Comparison of ENCODE assay signal across 18 mouse cellular contexts in genomic region chr13:112365303-112365702, GRCm38 (mm10).
DNase-seq lines count a peak whose midpoint lies in the region; ATAC-seq and TF ChIP-seq lines count a peak whose summit lies in the region.
"Had no signal": no experiment of that assay in that cellular context is flagged by ENCODE, and none has a peak within 500 bp of the region (broad histone marks: within the 10 kb centered on the region; RNA-seq: fewer than 3 reads in every experiment).

No protein-coding gene starts in this region.

- no peak for DNase-seq in embryonic facial prominence, embryonic 10.5 days (ENCODE audit: low spot score)
- DNase-seq in spleen, adult 2 months (ENCODE audit: low read depth in 1 of 2, low spot score in 2 of 2), result no peak
- no peak for DNase-seq in spleen, postnatal 4 days (ENCODE audit: low spot score in 2 of 2)
- peak; percentile 40 for DNase-seq in embryonic facial prominence, embryonic 14.5 days (ENCODE audit: low spot score)
- no peak for DNase-seq in adrenal gland, adult 8-10 months
- no peak for DNase-seq in embryo, embryonic 9.5 days (ENCODE audit: extremely low spot score)
- no peak for DNase-seq in MN1 (ENCODE audit: low spot score)
- DNase-seq: cerebellum, adult 11-12 months; cerebellum, postnatal 14 days; left cerebral cortex, postnatal 4 days had no signal

- 69% methylated on average over 5 of the region's 5 CpGs for WGBS in embryonic facial prominence, embryonic 12.5 days
- WGBS in embryonic facial prominence, embryonic 10.5 days, result 82% methylated on average over 5 of the region's 5 CpGs
- whole genome bisulfite sequencing in spleen, adult 2 months, result 51% methylated on average over 5 of the region's 5 CpGs
- 47% methylated on average over 5 of the region's 5 CpGs for WGBS in embryonic facial prominence, embryonic 14.5 days

- H3K4me1 ChIP-seq in embryonic facial prominence, embryonic 12.5 days, result 0 out of 2 replicates have a peak, but pooled peaks cover 8% of the 10 kb centered on the region
- H3K4me1 ChIP-seq in embryonic facial prominence, embryonic 10.5 days, result peaks cover 7% of the 10 kb centered on the region; the same call in 1 of the 2 replicates
- H3K4me1 ChIP-seq in spleen, adult 2 months (ENCODE audit: control insufficient read depth, insufficient read depth, insufficient read length), result peaks cover 3% of the 10 kb centered on the region; the same call in 1 of the 2 replicates
- no peaks in the 10 kb centered on the region for H3K4me1 ChIP-seq in embryonic facial prominence, embryonic 14.5 days (ENCODE audit: control insufficient read depth, insufficient read depth, low read length)
- H3K4me1 ChIP-seq: forebrain, embryonic 15.5 days; hindbrain, embryonic 12.5 days; liver, embryonic 12.5 days; neural tube, embryonic 13.5 days had no signal

- no peak for TF ChIP-seq POLR2A in spleen, adult 2 months (IDR thresholded peaks at IDR 0.05; ENCODE audit: low read depth, low read length)

- H3K9me3 ChIP-seq in embryonic facial prominence, embryonic 12.5 days, result no peaks in the 10 kb centered on the region
- H3K9me3 ChIP-seq in embryonic facial prominence, embryonic 10.5 days, result no peaks in the 10 kb centered on the region
- H3K9me3 ChIP-seq in embryonic facial prominence, embryonic 14.5 days (ENCODE audit: control insufficient read depth, low read length), result no peaks in the 10 kb centered on the region
- H3K9me3 ChIP-seq: forebrain, embryonic 15.5 days; hindbrain, embryonic 12.5 days; liver, embryonic 12.5 days; midbrain, embryonic 10.5 days; neural tube, embryonic 13.5 days had no signal

- H3K4me3 ChIP-seq in embryonic facial prominence, embryonic 12.5 days, result no peak overlapping the region
- H3K4me3 ChIP-seq in embryonic facial prominence, embryonic 10.5 days, result no peak overlapping the region
- no peak overlapping the region for H3K4me3 ChIP-seq in spleen, adult 2 months (ENCODE audit: extremely low read depth, insufficient read depth, insufficient read length)
- H3K4me3 ChIP-seq in embryonic facial prominence, embryonic 14.5 days (ENCODE audit: low read depth, low read length), result no peak overlapping the region
- H3K4me3 ChIP-seq: forebrain, embryonic 15.5 days; hindbrain, embryonic 12.5 days; liver, embryonic 12.5 days; midbrain, embryonic 10.5 days; neural tube, embryonic 13.5 days had no signal

- no peak for ATAC-seq in embryonic facial prominence, embryonic 12.5 days (ENCODE audit: insufficient number of reproducible peaks, insufficient read depth, low FRiP score, low TSS enrichment)
- ATAC-seq in embryonic facial prominence, embryonic 14.5 days (ENCODE audit: low read depth), result peak; percentile 53; the same call in 1 of the 2 replicates
- ATAC-seq: forebrain, embryonic 15.5 days; liver, embryonic 12.5 days; Patski had no signal

- H3K9ac ChIP-seq in embryonic facial prominence, embryonic 12.5 days, result no peak overlapping the region
- H3K9ac ChIP-seq in embryonic facial prominence, embryonic 14.5 days (ENCODE audit: low read depth, low read length), result no peak overlapping the region
- H3K9ac ChIP-seq: forebrain, embryonic 15.5 days; hindbrain, embryonic 12.5 days; liver, embryonic 12.5 days; neural tube, embryonic 13.5 days had no signal

- H3K4me2 ChIP-seq in embryonic facial prominence, embryonic 12.5 days (replicated peaks), result no peak overlapping the region
- H3K4me2 ChIP-seq in embryonic facial prominence, embryonic 14.5 days (ENCODE audit: low read depth, low read length), result no peak overlapping the region
- H3K4me2 ChIP-seq: forebrain, embryonic 15.5 days; heart, embryonic 11.5 days; hindbrain, embryonic 12.5 days; liver, embryonic 12.5 days; neural tube, embryonic 13.5 days had no signal

- no peak for TF ChIP-seq CTCF in spleen, adult 2 months (IDR thresholded peaks at IDR 0.05; ENCODE audit: extremely low read depth, insufficient read depth, insufficient read length, insufficient replicate concordance)

- H3K27me3 ChIP-seq in embryonic facial prominence, embryonic 12.5 days, result no peaks in the 10 kb centered on the region
- H3K27me3 ChIP-seq in embryonic facial prominence, embryonic 10.5 days (replicated peaks; ENCODE audit: low read depth, poor library complexity, severe bottlenecking), result no peaks in the 10 kb centered on the region
- no peaks in the 10 kb centered on the region for H3K27me3 ChIP-seq in spleen, adult 2 months (ENCODE audit: control insufficient read depth, insufficient read depth, low read length)
- no peaks in the 10 kb centered on the region for H3K27me3 ChIP-seq in embryonic facial prominence, embryonic 14.5 days (replicated peaks; ENCODE audit: control insufficient read depth, insufficient read depth, low read length)
- H3K27me3 ChIP-seq: forebrain, embryonic 15.5 days; hindbrain, embryonic 12.5 days; liver, embryonic 12.5 days; neural tube, embryonic 13.5 days; Patski had no signal

- H3K27ac ChIP-seq in embryonic facial prominence, embryonic 12.5 days, result 0 out of 2 replicates have a peak overlapping the region, but pooled peaks have one; percentile 41
- no peak overlapping the region for H3K27ac ChIP-seq in embryonic facial prominence, embryonic 10.5 days (replicated peaks)
- 0 out of 2 replicates have a peak overlapping the region, but pooled peaks have one; percentile 42 for H3K27ac ChIP-seq in spleen, adult 2 months (ENCODE audit: insufficient read depth, low read length)
- H3K27ac ChIP-seq in embryonic facial prominence, embryonic 14.5 days (replicated peaks; ENCODE audit: low read depth, low read length), result peak overlapping the region; percentile 34; the same call in 1 of the 2 replicates
- H3K27ac ChIP-seq: forebrain, embryonic 15.5 days; hindbrain, embryonic 12.5 days; liver, embryonic 12.5 days; midbrain, embryonic 10.5 days; neural tube, embryonic 13.5 days had no signal

- no peaks in the 10 kb centered on the region for H3K36me3 ChIP-seq in embryonic facial prominence, embryonic 12.5 days
- no peaks in the 10 kb centered on the region for H3K36me3 ChIP-seq in embryonic facial prominence, embryonic 10.5 days (replicated peaks)
- H3K36me3 ChIP-seq in spleen, adult 2 months (ENCODE audit: control insufficient read depth, insufficient read depth, low read length), result no peaks in the 10 kb centered on the region
- no peaks in the 10 kb centered on the region for H3K36me3 ChIP-seq in embryonic facial prominence, embryonic 14.5 days (ENCODE audit: control insufficient read depth, insufficient read depth, low read length)
- H3K36me3 ChIP-seq: forebrain, embryonic 15.5 days; hindbrain, embryonic 12.5 days; liver, embryonic 12.5 days; midbrain, embryonic 10.5 days; neural tube, embryonic 13.5 days had no signal
